Mouse (Mus musculus) cerebellum, postnatal 4 days (tissue): ENCODE results near the gene Rnf41.
A peak's percentile ranks its signal among the peaks of the same experiment; 100 is the strongest.

Experiments used
- DNase-seq, 2 experiments: peaks; one replicate each; pipeline ENCODE4 v3.0.0; 2022; ENCODE audit warnings: low spot score in 2 of 2, mixed read lengths in 1 of 2

Rnf41 gene

DNA sequence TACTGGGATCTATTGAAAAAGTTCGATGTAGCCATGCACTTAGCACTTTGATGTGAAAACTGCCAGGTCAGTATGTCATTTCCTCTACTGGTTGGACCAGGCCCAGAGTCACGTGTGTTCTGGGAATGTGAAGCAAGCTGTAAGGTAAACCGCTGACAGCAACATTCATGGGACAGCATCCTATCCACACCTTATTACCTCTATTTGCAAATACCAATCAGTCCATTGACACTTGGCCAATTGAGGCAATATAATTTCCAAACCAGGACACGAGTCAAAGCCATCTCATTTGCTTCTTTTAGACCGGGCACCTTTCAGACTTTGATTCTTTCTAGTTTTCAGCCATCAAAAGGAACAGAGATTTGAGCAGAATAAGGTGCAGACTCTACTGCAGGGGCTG lies 17.6 kb downstream of the Rnf41 start:
- no peak for DNase-seq

DNA sequence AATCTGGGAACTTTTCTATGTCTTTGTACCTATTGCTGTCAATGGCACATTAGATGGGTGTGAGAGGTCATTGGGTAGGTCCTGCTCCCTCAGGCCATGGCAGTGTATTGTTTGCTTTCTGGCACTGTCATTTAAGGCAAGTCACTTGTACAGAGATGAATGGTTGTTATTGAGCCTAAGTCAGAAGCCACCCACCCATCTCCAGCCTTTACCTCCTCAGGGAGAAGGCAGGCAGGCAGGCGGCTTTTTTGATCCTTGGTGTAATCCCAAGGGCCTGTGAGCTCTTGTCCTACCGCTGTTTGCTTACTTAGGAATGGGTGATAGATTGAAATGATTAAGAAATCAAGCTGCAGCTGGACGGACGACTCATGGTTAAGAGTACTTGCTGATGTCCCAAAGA lies 18.0 kb downstream of the Rnf41 start:
- no peak for DNase-seq

DNA sequence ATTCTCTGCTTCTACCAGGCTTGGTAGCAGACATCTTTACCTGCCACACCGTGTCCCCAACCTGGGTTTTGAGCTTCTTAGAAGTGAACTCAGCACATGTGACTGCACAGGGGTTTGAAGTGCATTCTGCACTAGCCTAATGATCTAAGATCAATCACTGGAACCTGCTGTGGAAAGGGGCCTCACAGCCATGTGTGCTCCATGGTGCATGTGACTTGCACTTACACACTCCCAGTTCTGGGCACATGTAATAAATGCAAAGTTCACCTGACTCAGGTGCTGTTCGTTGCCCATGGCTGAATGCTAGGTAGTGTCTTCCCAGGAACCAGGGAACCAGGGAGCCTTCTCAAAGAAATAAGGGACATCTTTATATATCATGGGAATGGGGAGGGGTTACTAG lies 22.0 kb downstream of the Rnf41 start:
- no peak for DNase-seq

DNA sequence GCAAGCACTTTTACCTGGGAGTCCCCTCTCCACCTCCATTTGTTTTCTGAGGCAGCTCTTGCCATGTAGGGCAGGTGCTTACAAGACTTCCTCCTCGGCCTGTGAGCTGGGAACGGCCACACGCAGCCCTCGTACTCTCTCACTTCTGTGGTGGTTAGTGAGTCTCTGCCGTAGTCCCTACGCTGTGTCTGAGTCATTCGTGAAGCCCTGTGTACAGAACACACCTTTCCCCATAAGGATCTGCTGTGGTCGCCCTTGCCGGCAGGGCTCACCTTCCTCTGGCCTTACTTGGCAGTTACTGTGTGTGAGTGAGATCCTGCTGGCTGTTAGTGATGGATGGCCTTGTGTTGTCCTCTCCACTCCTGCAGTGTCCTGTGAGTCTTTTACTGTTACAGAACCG lies 23.2 kb downstream of the Rnf41 start:
- no peak for DNase-seq

DNA sequence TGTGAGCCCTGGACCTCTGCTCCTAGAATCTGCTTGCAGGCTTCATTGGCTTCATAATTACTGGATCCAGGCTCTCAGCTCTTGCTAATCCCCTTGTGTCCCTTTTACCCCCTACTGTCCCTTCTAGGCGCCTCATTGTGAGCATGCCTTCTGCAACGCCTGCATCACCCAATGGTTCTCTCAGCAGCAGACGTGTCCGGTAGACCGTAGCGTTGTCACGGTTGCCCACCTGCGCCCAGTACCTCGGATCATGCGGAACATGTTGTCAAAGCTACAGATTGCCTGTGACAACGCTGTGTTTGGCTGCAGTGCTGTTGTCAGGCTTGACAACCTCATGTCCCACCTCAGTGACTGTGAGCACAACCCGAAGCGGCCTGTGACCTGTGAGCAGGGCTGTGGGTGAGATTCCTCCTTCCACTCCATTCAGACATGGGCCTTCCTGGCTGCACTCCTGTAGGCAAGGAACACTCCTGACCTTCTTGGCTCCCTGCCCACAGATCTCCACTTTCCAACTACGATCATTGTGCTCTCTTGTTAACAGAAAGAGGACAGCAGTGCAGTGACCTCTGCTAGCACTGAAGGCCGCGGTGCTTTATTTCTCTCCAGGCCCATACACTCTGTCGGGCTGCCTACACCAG lies 23.8 kb downstream of the Rnf41 start:
- DNase-seq = peak in 1 of 2 experiments; percentile 34

DNA sequence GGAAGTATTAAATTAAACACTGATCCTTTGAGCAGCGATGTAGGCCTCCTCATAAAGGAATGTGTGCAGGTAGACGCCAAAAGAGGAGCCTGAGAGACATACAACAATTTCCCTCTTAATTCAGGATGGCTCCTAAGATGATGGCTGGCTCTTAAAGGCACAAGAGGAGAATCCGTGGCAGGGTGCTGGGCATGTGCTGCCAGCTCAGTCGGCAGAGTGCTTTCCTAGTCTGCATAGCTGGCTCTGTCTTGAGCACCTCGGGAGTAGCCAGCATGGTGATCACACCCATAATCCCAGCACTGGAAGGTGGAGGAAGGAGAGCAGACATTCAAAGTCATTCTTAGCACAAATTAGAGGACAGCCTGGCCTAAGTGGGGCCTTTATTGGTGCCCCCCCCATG lies 24.4 kb downstream of the Rnf41 start:
- no peak for DNase-seq

DNA sequence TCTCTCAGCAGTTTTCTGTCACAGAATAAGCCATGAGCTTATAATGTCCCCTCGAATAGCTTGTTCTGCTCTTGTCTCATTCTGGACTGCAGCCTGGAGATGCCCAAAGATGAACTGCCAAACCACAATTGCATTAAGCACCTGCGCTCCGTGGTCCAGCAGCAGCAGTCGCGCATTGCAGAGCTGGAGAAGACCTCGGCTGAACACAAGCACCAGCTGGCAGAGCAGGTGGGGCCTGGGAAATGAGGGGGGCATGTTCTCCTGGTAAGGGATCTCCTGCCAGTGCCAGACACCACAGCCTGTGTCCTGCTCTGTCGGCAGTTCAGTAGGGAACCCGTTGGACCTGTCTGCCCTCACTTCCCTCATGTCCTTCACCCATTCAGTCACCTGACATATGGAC lies 24.9 kb downstream of the Rnf41 start:
- no peak for DNase-seq

DNA sequence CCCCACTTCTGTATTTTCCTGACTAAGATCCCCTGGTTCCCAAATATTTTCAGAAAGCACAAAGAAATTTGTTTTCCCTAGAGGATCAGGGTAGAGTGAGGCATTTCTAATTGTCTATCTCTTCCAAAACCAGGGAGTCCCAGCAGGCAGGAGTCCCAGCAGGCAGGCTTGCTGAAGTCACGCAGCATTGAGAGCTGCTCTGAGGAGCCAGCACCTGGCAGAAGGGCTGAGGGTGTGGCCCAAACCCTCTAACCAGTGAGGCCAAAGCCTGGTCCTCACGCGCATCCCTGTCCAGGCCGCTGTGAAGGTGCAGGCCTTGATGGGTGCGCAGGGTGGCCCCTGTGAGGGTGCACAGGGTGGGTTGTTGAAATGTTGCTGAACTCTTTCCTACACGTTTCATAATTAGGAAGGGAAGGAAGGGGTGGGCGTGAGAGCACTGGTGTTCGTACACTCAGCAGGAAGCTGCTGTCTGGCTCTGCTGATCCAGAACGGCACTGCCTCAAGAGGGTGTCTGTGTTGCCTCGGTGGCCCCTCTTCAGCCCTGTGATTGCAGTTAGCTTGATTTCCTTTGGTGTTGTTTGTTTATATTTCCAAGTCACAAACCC lies 27.3 kb downstream of the Rnf41 start:
- no peak for DNase-seq

DNA sequence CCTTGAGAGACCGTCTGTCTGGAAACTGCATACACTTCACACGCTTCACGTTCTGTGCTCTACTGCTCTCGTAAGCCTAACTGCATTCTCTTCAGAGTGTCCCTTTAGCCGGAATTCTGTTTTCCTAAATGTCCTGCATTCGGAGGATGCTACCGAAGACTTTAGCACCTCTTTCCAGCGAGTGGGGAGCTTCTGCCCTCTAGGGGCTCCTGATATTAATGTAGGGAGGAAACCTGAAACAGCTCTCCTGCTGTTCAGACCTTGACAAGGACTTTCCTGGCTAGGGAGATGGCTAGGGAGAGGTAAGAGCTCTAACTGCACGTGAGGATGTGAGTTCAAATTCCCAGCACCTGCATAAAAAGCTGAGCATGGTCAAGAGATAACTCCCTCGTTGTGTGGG lies 28.9 kb downstream of the Rnf41 start:
- no peak for DNase-seq

DNA sequence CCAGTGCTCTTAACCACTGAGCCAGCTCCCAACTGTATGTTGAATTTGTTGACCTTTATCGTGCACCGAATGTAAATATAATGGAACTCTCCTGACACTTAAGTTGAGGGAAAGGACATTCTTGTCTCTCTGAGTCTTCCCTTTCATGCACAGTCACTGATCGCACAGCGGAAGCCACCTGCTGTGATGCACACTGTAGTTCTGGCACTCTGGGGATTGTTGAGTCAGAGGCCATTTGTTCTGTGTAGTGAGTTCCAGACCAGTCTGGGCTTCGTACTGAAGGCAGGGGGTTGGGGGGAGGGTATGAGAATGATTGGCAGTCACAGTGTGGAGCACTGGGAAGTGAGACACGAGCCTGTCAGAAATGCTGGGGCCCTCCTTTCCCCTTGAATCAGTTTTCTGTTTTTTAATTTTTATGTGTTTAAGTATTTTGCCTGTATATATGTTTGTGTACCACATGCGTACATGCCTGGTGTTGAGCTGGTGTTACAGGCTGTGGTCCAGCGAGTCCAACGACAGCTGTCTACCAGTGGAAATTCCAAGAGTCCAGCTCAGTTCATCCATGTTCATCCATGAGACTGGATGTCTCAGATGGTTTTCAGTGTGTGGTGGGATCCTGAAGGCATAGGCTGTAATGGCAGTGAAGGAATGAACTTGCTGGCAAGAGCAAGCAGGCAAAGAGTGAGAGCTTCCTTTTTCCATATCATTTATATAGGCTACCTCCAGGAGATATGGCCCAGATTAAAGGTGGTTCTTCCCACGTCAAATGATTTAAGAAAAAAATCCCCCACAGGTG lies 30.1 kb downstream of the Rnf41 start:
- no peak for DNase-seq

DNA sequence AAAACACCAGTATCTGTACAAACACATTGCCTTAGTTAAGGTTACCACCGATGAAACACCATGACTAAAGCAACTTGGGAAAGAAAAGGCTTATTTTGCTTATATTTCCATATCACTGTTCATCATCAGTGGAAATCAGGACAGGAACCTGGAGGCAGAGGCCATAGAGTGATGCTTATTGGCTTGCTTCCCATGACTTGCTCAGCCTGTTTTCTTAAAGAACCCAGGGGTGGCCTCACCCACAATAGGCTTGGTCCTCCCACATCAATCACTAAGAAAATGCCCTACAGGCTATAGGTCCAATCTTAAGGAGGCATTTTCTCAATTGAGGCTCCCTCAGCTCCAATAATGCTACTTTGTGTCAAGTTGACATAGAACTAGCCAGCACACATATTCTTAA lies 31.3 kb downstream of the Rnf41 start:
- no peak for DNase-seq

DNA sequence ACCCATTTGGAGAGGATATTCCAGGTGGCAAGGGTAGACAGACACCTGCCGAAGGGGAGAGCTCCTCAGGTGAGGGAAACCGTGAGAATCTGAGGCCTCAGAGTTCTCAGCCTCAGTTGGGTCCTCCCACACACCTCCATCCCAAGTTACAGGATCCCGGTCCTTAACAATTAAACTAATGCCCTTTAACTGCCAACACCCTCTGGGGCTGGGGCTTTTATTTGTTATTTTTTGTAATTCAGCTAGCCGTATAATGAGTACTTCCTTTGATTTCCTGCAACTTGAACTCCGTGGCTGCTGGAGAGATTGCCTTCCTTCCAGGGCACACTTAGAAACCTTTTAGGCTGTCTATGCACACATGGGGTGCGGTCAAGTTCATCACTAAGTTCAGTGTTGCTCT lies 32.9 kb downstream of the Rnf41 start:
- no peak for DNase-seq

DNA sequence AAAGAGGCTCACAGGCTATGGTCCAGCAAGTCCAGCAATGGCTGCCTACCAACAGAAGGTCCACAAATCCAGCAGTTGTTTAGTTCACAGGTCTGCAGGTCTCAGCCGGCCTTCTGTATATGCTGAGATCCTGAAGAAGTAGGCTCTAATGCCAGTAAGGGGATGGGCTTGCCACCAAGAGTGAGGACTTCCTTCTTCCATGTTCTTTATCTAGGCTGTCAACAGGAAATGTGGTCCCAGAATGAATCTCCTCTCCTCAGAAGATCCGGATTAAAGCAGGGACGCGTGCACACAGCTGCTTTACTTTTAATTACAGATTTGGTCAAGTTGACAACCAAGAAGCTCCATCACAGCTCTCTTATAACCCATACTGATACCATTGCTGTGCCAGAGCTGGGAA lies 34.0 kb downstream of the Rnf41 start:
- DNase-seq = no peak

DNA sequence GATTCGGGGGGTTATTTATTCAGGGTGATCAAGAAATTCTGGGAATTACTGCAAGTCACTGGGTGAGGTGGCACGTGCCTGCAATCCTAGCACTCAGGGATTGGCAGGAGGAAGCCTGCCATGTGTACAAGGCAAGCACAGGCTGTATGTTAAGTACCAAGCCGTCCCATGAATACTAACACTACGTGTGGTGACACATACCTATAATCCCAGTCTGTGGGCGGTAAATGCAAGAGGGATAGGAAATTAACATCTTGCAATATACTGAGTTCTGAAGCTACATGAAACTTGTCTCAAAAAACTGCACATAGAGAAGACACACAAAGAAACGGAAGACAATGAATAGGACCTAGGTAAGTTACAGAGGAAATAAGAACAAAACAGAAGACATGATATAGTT lies 39.6 kb downstream of the Rnf41 start:
- no peak for DNase-seq

DNA sequence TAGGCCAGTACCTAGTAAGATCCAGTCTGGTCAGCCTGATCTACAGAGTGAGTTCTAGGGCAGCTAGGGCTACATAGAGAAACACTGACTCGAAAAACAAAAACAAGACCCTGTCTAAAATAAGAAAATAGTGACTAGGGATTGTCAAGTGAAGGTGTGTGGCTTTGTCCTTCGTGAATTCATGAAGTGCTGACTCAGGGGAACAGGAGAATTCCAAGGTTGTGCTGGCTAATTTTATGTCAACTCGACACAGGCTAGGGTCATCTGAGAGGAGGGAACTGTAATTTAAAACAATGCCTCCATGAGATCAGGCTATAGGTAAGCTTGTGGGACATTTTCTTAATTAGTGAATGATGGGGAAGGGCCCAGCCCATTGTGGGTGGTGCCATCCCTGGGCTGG lies 43.0 kb downstream of the Rnf41 start:
- no peak for DNase-seq

DNA sequence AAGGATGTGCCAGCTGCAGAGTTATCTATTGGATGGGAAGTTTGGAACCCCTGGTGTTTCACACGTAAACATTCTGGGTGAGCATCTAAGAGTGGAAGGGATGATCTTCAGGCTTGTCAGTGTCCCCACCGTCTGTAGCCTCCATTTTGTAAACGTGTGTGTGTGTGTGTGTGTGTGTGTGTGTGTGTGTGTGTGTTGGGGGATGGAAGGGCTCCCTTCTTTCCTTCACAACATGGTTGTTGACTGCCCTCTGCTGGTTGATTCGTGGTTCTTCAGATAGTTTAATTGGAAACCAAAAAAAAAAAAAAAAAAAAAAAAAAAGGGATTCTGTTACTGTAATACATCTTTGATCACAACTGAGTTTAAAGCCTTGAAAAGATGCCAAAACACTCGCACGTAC lies 43.8 kb downstream of the Rnf41 start:
- DNase-seq = peak in 1 of 2 experiments; percentile 66

DNA sequence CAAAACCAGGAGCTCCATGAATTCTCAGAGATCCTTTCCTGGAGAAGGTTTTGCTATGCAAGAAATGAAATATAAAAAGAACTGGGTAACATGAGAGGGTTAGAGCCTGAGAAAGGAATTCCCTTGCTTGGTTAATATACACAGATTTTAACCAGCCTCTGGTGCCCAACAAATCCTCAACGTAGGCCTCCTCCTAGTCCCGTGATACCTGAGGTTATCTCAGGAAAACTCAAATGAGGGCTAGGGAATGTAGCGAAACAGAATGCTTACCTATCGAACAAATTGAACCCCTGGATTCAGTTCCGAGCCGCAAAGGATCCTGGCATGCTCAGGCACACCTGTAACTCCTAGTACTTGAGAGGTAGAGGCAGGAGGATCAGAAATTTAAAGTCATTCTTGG lies 46.2 kb downstream of the Rnf41 start:
- no peak for DNase-seq

DNA sequence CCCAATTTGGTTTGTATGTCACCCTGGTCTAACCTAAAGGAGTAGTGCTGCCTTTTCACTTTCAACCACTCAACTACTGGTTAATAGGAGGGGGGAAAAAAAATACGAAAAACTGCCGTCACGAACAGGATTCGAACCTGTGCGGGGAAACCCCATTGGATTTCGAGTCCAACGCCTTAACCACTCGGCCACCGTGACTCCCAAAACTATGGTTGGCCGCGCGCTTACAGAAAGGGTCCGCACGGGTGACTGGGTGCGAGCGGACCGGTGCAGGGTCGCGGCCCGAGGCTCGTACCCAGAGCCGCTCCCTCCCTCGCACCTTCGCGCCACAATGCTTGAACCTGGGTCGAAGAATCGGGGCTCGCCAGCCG lies 46.9 kb downstream of the Rnf41 start:
- peak; percentile 95 to 98 for DNase-seq

DNA sequence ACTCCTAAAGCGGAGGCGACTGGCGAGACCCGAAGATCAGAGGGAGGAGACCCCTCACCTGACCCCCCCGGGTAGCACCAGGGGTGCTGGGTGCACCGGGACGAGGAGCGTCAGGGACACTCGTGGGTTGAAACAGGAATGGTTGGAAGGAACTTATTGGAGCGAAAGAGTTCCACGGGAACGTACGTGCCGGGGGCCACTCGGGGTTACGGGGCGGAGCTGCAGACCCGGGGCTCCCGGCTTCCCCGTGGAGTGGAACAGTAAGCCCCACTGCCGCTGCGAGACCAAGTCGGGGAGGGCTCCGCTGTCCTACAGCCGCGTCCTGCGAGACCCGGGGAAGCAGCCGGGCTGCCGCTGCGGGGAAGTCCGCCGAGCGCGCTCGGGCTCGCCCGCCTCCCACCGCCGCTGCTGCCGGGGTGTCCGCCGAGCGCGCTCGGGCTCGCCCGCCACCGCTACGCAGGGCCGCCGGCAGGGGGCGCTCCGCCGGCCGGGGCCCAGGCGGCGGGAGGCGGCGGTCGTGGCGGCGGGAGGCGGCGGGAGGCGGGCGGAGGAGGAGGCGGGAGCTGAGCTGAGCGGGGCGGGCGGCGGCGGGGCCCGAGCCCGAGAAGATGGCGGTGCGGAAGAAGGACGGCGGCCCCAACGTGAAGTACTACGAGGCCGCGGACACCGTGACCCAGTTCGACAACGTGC lies 47.4 kb downstream of the Rnf41 start, which contains the start of gene Smarcc2:
TSS of gene Smarcc2 (plus strand) at position 530 of the 690 bp plus-strand sequence.
- DNase-seq = peak; percentile 66 to 86

DNA sequence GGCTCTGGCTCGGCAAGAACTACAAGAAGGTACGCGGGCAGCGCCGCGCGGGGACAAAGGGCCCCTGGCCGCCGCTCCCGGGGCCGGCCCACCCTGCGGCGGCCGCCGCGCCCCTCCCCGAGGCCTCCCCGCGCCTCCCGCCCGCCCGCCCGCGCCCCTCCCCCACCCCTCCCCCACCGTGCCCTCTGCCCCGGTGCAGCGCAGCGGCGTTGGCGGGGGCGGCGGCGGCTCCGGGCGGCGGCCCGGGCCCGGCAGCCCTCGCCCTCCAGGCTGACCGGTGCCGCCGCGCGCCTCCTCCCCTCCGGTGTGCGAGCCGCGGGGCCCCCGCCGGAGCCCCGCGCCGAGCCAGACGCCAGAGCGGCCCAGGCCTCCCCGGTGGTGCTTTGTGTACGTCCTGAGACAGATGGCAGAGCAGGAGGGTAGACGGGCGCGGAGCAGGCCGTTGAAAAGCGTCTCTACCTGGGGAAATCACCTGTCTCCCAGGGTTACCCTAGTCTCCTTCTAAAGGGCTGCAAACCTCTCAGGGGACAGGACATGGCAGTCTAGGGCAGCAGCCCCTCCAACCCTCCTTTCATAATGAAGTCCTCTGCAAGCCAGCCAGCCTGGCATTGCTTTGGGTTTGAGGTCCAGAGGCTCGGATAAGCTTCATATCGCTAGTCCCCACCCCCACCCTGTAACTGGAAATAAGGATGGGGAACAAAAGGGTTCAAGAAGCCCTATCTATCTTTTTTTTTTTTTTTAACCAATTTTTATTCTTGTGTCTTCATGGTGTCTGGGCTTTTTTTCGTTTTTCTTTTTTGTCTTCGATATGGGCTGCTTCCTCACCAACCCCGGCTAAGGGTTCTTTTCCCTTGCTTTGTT lies 48.2 kb downstream of the Rnf41 start:
- peak in 1 of 2 experiments; percentile 44 for DNase-seq

DNA sequence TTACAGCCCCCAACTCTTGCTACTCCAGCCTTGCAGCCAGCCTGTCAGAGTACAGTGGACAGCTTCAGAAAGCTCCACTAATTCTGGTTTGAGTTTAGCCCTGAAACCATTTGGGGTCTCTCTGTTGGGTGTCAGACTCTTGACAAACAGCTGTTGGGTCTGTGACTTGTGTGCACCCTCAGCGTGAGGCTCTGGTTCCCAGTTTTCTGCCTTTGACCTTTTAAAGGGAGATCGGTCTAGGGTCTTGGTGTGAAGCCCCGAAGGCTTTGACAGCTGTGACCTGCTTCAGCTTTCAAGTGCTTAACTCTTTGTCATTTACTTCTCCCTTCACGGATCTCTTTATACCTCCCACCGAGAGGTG lies 48.8 kb downstream of the Rnf41 start:
- no peak for DNase-seq

DNA sequence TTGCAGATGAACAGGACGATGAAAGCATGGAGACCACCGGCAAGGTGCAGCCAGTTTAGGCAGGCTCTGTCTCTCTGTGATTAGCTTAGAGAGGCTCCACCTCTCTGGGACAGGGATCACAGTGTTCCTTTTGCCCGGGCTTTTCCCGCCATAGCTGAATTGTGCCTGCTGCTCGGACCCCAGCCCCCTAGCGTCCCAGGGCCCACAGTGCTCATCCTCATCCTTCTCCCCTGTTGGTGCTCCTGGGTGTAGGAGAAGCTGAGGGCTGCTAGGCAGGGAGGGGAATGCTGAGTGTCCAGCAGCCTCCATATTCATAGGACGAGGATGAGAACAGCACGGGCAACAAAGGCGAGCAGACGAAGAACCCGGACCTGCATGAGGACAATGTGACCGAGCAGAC lies 62.9 kb downstream of the Rnf41 start:
- no peak for DNase-seq
